Mouse (Mus musculus): ENCODE measurements around the gene H3f3b. TPM values are rescaled to one million over a fixed set of nuclear protein-coding genes. Genes with fewer than 3 reads are reported as not detected.

Gene H3f3b
- total and polyA plus RNA-seq, 2 experiments, result 56.2 to 163 TPM

DNA sequence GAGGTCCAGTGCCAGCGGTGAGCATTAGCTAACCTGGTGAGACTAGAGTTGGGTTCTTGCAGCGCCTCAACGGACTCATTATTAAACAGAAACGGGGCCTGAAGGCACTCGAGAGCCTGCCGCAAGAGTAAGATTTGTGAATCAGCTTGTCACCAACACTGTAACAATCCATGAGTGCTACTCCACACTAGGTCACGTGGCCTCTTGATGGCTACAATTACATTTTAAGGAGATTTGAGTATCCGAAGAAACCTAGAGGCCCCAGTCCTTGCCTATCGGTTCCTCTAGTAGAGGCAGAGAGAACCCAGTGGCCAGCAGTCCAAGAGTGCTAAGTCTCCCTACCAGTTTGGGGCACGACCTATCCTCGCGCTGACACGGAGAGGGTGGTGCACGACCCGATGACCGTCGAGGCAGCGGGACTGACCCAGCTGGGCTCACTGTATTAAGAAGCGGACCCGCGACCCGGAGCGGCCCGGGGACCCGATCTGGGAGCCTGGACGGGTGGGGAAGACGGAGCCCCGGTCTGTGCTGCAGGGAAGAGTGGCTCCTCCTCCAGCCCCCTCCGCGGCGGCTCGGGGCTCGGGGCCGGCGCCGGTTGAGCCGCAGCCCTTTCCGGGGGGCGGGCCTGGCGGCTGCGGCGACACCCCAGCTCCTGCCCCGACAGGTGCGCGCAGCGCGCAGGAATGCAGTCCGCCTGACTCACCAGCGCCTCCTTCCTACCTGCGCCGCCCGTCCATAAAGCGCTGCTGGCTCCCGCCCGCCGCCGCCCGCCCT, 53.3 kb downstream of the H3f3b start, which contains the start of gene Itgb4:
Itgb4 (plus strand) TSS at position 401 of the 774 bp plus-strand sequence.
- Histone ChIP-seq H3K4me1 (ENCODE audit: control insufficient read depth, insufficient read depth, low read length) (no peaks in the 10 kb centered on the region), H3K79me2 (ENCODE audit: control insufficient read depth, insufficient read depth, low read length) (no peaks in the 10 kb centered on the region), H3K27me3 (ENCODE audit: control insufficient read depth, insufficient read depth, low read length) (peaks cover 5% of the 10 kb centered on the region; the same call in 1 of the 2 replicates), H3K27ac (replicated peaks; ENCODE audit: insufficient read depth, low read depth, low read length) (no peak within 1 kb of the TSS), H3K9ac (ENCODE audit: low read depth, low read length) (no peak within 1 kb of the TSS), H3K4me3 (ENCODE audit: insufficient read depth, low read depth, low read length) (peak within 1 kb of the TSS; percentile 29), H3K36me3 (ENCODE audit: control insufficient read depth, insufficient read depth, low read length) (no peaks in the 10 kb centered on the region)
- 13% methylated on average over 58 of the region's 58 CpGs for WGBS
- no peak for TF ChIP-seq POLR2A (IDR thresholded peaks at IDR 0.05; ENCODE audit: extremely low read depth, insufficient read depth, low read length)
- TF ChIP-seq CTCF (IDR thresholded peaks at IDR 0.05; ENCODE audit: low read depth, low read length), result no peak; the same call in 1 of the 2 replicates
- no peak for DNase-seq (ENCODE audit: extremely low read depth, low read depth, low spot score)

Other genes starting within 250 kb of the H3f3b start
- gene Caskin2, start 214.3 kb downstream of the H3f3b start, total RNA-seq (2014; rRNA removed), result 2.9 and 3.8 TPM in 2 replicates
- 8.9 and 9.7 TPM in 2 replicates for gene Caskin2, start 214.3 kb downstream of the H3f3b start, polyA plus RNA-seq (2012; rRNA removed)
- gene Tsen54, start 213.2 kb downstream of the H3f3b start, total RNA-seq (2014; rRNA removed), result 4.0 and 5.8 TPM in 2 replicates
- gene Tsen54, start 213.2 kb downstream of the H3f3b start, polyA plus RNA-seq (2012; rRNA removed), result 11.2 and 15.6 TPM in 2 replicates
- 15.8 and 17.2 TPM in 2 replicates for gene Llgl2, start 203.9 kb downstream of the H3f3b start, total RNA-seq (2014; rRNA removed)
- gene Llgl2, start 203.9 kb downstream of the H3f3b start, polyA plus RNA-seq (2012; rRNA removed), result 46.8 and 52.7 TPM in 2 replicates
- gene Myo15b, start 169.6 kb downstream of the H3f3b start, total RNA-seq (2014; rRNA removed), result 0.07 and 0.28 TPM in 2 replicates
- 0.51 and 0.56 TPM in 2 replicates for gene Myo15b, start 169.6 kb downstream of the H3f3b start, polyA plus RNA-seq (2012; rRNA removed)
- 0.13 TPM in 1 of 2 replicates, not detected in the other for gene Smim5, start 128.0 kb downstream of the H3f3b start, total RNA-seq (2014; rRNA removed)
- 0.14 and 0.38 TPM in 2 replicates for gene Smim5, start 128.0 kb downstream of the H3f3b start, polyA plus RNA-seq (2012; rRNA removed)
- 0.54 and 0.55 TPM in 2 replicates for gene Smim6, start 115.9 kb downstream of the H3f3b start, total RNA-seq (2014; rRNA removed)
- 0.38 and 0.71 TPM in 2 replicates for gene Smim6, start 115.9 kb downstream of the H3f3b start, polyA plus RNA-seq (2012; rRNA removed)
- gene Sap30bp, start 94.7 kb downstream of the H3f3b start, total RNA-seq (2014; rRNA removed), result 12.8 and 16.0 TPM in 2 replicates
- 11.2 and 12.7 TPM in 2 replicates for gene Sap30bp, start 94.7 kb downstream of the H3f3b start, polyA plus RNA-seq (2012; rRNA removed)
- gene Recql5, start 94.5 kb downstream of the H3f3b start, total RNA-seq (2014; rRNA removed), result 6.0 and 8.2 TPM in 2 replicates
- gene Recql5, start 94.5 kb downstream of the H3f3b start, polyA plus RNA-seq (2012; rRNA removed), result 10.0 and 12.3 TPM in 2 replicates
- gene Itgb4, start 53.3 kb downstream of the H3f3b start, total RNA-seq (2014; rRNA removed), result 0.34 and 0.65 TPM in 2 replicates
- 0.18 and 0.25 TPM in 2 replicates for gene Itgb4, start 53.3 kb downstream of the H3f3b start, polyA plus RNA-seq (2012; rRNA removed)
- gene Galk1, start 15.2 kb downstream of the H3f3b start, total RNA-seq (2014; rRNA removed), result 49.5 and 53.0 TPM in 2 replicates
- 74.7 and 79.6 TPM in 2 replicates for gene Galk1, start 15.2 kb downstream of the H3f3b start, polyA plus RNA-seq (2012; rRNA removed)
- gene Unk, start 2.4 kb upstream of the H3f3b start, total RNA-seq (2014; rRNA removed), result 4.3 and 5.2 TPM in 2 replicates
- gene Unk, start 2.4 kb upstream of the H3f3b start, polyA plus RNA-seq (2012; rRNA removed), result 8.9 and 13.8 TPM in 2 replicates
- gene Unc13d, start 50.0 kb upstream of the H3f3b start, total RNA-seq (2014; rRNA removed), result 0.37 and 0.87 TPM in 2 replicates
- gene Unc13d, start 50.0 kb upstream of the H3f3b start, polyA plus RNA-seq (2012; rRNA removed), result 0.54 and 1.4 TPM in 2 replicates
- 14.8 and 24.8 TPM in 2 replicates for gene Wbp2, start 59.0 kb upstream of the H3f3b start, total RNA-seq (2014; rRNA removed)
- gene Wbp2, start 59.0 kb upstream of the H3f3b start, polyA plus RNA-seq (2012; rRNA removed), result 166 and 179 TPM in 2 replicates
- 2.9 and 6.6 TPM in 2 replicates for gene Trim47, start 99.2 kb upstream of the H3f3b start, total RNA-seq (2014; rRNA removed)
- 4.2 and 4.6 TPM in 2 replicates for gene Trim47, start 99.2 kb upstream of the H3f3b start, polyA plus RNA-seq (2012; rRNA removed)
- gene Trim65, start 103.2 kb upstream of the H3f3b start, total RNA-seq (2014; rRNA removed), result 3.9 and 5.8 TPM in 2 replicates
- gene Trim65, start 103.2 kb upstream of the H3f3b start, polyA plus RNA-seq (2012; rRNA removed), result 7.7 and 8.3 TPM in 2 replicates
- 26.4 and 40.2 TPM in 2 replicates for gene Mrpl38, start 110.9 kb upstream of the H3f3b start, total RNA-seq (2014; rRNA removed)
- 63.7 and 77.7 TPM in 2 replicates for gene Mrpl38, start 110.9 kb upstream of the H3f3b start, polyA plus RNA-seq (2012; rRNA removed)
- gene Fbf1, start 140.2 kb upstream of the H3f3b start, total RNA-seq (2014; rRNA removed), result 5.6 and 9.0 TPM in 2 replicates
- gene Fbf1, start 140.2 kb upstream of the H3f3b start, polyA plus RNA-seq (2012; rRNA removed), result 3.6 and 4.5 TPM in 2 replicates
- gene Ten1, start 170.9 kb upstream of the H3f3b start, total RNA-seq (2014; rRNA removed), result 3.0 and 5.3 TPM in 2 replicates
- gene Ten1, start 170.9 kb upstream of the H3f3b start, polyA plus RNA-seq (2012; rRNA removed), result 2.3 and 3.0 TPM in 2 replicates
- 994 and 1,028 TPM in 2 replicates for gene Acox1, start 171.1 kb upstream of the H3f3b start, total RNA-seq (2014; rRNA removed)
- 683 and 720 TPM in 2 replicates for gene Acox1, start 171.1 kb upstream of the H3f3b start, polyA plus RNA-seq (2012; rRNA removed)
- gene Evpl, start 210.1 kb upstream of the H3f3b start, total RNA-seq (2014; rRNA removed), result 0.07 and 0.18 TPM in 2 replicates
- 0.12 and 0.16 TPM in 2 replicates for gene Evpl, start 210.1 kb upstream of the H3f3b start, polyA plus RNA-seq (2012; rRNA removed)
- gene Srp68, start 246.3 kb upstream of the H3f3b start, total RNA-seq (2014; rRNA removed), result 19.9 and 25.2 TPM in 2 replicates
- gene Srp68, start 246.3 kb upstream of the H3f3b start, polyA plus RNA-seq (2012; rRNA removed), result 32.6 and 36.3 TPM in 2 replicates

Data from liver, adult 2 months (tissue).